Mouse (Mus musculus): ENCODE results near the gene Abca5. TPM values are rescaled to one million over a fixed set of nuclear protein-coding genes. Genes with fewer than 3 reads are reported as not detected.

The Abca5 gene
- total RNA-seq (2014; rRNA removed) (23.0 and 38.6 TPM in 2 replicates), polyA plus RNA-seq (2015; fragmentation: Nextera tagmentation; extraction: Ambion mirVana) (10.1 and 13.7 TPM in 2 replicates)

DNA sequence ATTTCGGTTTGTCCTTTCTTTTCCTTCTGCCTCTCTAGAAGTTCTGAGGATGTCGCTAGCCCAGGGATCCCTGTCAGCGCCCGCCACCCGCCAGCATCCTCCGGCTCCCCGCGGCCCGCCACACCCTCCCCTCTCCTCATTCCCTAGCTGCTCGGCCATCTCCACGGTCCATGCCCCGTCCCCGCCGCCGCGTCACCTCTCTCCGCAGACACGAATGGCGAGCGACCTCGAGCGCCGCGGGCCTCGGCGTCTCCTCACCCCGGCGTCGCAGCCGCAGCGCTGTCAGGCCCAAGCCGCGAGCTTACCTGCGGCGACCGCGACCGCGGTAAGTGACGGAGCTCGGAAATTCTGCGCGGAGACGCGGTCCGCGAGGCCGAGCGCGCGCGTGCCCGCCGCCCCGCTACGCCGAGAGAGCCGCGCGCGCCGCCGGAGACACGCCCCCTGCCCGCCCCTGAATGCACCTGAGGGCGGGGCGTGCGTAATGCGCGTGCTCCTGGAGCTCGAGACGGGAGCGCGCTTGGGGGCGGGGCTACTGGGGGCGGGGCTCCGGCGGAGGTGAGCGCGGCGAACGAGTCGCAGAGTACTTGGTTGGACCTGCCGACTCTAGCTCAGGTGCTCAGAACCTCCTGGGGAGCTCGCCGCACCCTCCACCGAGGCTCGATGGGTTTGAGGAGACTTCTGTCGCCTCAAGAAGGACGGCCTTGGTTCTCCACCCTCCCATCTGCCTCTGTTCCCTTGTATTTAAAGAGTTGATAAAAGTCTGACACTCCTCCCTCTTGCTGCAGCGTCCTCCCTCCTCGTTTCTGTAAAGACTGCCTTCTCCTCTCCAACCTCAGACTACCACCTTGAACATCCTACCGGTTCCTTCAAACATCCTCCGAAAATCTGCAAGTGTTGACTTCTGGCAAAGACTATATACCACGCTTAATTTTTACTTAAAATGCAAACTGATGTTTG is at the start of gene Abca5:
Abca5 (minus strand) TSS at position 428 of the 957 bp plus-strand sequence.
- peak within 1 kb of the TSS; percentile 82 for H3K27ac ChIP-seq (ENCODE audit: low read depth, low read length)
- no peak for TF ChIP-seq CTCF (IDR thresholded peaks at IDR 0.05)
- peak; percentile 94 for DNase-seq (ENCODE audit: low spot score)
- no peaks in the 10 kb centered on the region for H3K27me3 ChIP-seq (ENCODE audit: insufficient read depth, low read length)
- no peaks in the 10 kb centered on the region for H3K36me3 ChIP-seq (ENCODE audit: insufficient read depth, low read length)
- H3K9ac ChIP-seq (replicated peaks; ENCODE audit: low read length, poor library complexity, severe bottlenecking) = peak within 1 kb of the TSS; percentile 91
- no peaks in the 10 kb centered on the region for H3K4me1 ChIP-seq (ENCODE audit: insufficient read depth, low read length)
- WGBS = under 1% methylated on average over 84 of the region's 95 CpGs
- peak within 1 kb of the TSS; percentile 86 for H3K4me3 ChIP-seq (ENCODE audit: low read depth, low read length)
- peak; percentile 89 for ATAC-seq (ENCODE audit: low FRiP score)
- no peaks in the 10 kb centered on the region for H3K9me3 ChIP-seq (ENCODE audit: low read length)
- peak within 1 kb of the TSS; percentile 72 for H3K4me2 ChIP-seq (ENCODE audit: low read depth, low read length, poor library complexity, severe bottlenecking)

DNA sequence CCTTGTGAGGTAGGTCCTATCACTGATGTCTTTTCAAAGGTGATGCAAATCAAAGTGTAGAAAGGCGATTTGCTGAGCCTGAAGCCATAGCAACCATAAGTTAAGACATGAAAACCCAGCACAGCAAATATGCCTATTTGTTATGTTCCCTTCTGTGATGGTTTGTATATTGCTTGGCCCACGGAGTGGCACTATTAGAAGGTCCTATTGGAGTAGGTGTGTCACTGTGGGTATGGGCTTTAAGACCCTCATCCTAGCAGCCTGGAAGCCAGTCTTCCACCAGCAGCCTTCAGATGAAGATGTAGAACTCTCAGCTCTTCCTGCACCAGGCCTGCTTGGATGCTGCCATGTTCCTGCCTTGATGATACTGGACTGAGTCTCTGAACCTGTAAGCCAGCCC is 48.0 kb upstream of the Abca5 start:
- no peak overlapping the region for H3K4me2 ChIP-seq (ENCODE audit: low read depth, low read length, poor library complexity, severe bottlenecking)
- no peaks in the 10 kb centered on the region for H3K27me3 ChIP-seq (ENCODE audit: insufficient read depth, low read length)
- no peaks in the 10 kb centered on the region for H3K36me3 ChIP-seq (ENCODE audit: insufficient read depth, low read length)
- H3K9ac ChIP-seq (replicated peaks; ENCODE audit: low read length, poor library complexity, severe bottlenecking) = no peak overlapping the region
- no peak overlapping the region for H3K4me3 ChIP-seq (ENCODE audit: low read depth, low read length)
- no peak overlapping the region for H3K27ac ChIP-seq (ENCODE audit: low read depth, low read length)
- 84% methylated on average over 2 of the region's 2 CpGs for WGBS
- no peaks in the 10 kb centered on the region for H3K4me1 ChIP-seq (ENCODE audit: insufficient read depth, low read length)
- no peaks in the 10 kb centered on the region for H3K9me3 ChIP-seq (ENCODE audit: low read length)
- DNase-seq (ENCODE audit: low spot score) (no peak), ATAC-seq (ENCODE audit: low FRiP score) (no peak)
- no peak for TF ChIP-seq CTCF (IDR thresholded peaks at IDR 0.05)

DNA sequence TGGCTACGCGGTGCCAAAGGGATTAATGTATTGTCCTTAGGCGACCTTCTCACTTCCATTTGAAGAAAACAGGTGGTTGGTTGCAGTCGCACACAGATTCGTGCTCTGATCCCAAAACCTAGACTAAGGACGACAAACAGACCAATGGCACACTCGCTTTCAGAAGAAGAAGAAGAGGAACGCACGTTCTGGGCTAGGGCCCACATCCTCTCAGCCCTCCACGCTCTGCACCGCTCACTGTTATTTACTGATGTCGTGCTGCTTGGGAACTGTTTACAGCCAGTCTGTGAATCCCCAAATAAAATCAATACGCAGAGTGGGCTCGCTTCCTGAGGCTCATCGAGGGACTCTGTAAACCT is 42.8 kb upstream of the Abca5 start:
- no peak overlapping the region for H3K27ac ChIP-seq (ENCODE audit: low read depth, low read length)
- no peaks in the 10 kb centered on the region for H3K36me3 ChIP-seq (ENCODE audit: insufficient read depth, low read length)
- H3K9me3 ChIP-seq (ENCODE audit: low read length) = no peaks in the 10 kb centered on the region
- no peak for TF ChIP-seq CTCF (IDR thresholded peaks at IDR 0.05)
- peak overlapping the region; percentile 63 for H3K4me2 ChIP-seq (ENCODE audit: low read depth, low read length, poor library complexity, severe bottlenecking)
- H3K9ac ChIP-seq (replicated peaks; ENCODE audit: low read length, poor library complexity, severe bottlenecking) = no peak overlapping the region
- peak overlapping the region; percentile 24 for H3K4me3 ChIP-seq (ENCODE audit: low read depth, low read length)
- DNase-seq (ENCODE audit: low spot score) (no peak), ATAC-seq (ENCODE audit: low FRiP score) (no peak)
- 30% methylated on average over 15 of the region's 15 CpGs for WGBS
- H3K27me3 ChIP-seq (ENCODE audit: insufficient read depth, low read length) = no peaks in the 10 kb centered on the region
- H3K4me1 ChIP-seq (ENCODE audit: insufficient read depth, low read length) = 0 out of 2 replicates have a peak, but pooled peaks cover 2% of the 10 kb centered on the region

DNA sequence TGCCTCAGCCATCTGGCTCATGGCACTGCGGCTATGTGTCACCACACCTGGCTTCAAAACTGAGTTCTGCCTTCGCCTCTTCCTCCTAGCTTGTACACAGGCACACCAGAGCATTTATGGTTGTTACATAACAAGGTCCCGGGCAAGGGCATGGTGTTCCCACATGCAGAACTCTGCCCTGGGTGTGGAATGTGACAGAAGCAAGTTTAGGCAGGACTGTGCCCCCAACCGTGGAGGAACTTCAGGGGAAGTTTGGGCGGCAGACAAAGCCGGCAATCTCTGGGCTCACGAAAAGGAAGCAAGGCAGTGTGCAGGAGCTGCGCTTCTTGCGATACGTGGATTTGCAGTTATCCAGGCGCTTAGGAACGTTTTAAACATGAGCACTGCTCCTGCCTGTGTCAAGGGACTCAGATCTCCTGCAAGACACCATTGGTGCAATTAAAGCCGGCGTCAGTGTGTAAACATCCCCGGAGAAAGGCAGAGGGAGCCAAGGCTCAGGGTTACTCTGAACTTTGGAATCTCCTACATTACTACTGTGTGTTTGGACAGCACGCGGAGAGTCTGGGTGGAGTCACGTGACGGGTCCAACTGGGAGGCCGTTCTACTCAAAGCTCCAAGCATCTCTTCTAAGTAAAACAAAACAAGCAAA is 42.3 kb upstream of the Abca5 start:
- H3K9ac ChIP-seq (replicated peaks; ENCODE audit: low read length, poor library complexity, severe bottlenecking) = no peak overlapping the region; the same call in 1 of the 2 replicates
- WGBS = 13% methylated on average over 20 of the region's 20 CpGs

DNA sequence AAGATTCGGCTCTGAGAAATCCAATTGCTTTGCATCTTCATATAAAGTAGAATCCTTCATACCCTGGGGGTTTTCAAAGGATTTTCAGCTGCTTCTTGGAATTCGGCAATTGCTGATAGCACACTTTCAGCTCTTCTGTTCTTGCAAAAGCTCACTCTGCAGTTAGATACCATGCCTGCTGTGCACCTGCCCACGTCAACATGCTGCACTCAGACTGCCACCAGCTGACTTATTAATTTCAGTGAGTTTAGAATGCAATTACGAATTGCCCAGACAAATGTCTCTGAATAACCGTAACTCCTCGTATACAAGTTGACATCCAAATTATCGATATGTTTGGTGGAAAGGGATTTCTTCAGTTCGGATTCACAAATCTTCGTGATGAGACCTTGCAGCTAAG is 36.5 kb upstream of the Abca5 start:
- Histone ChIP-seq H3K9me3 (ENCODE audit: low read length) (no peaks in the 10 kb centered on the region), H3K36me3 (ENCODE audit: insufficient read depth, low read length) (no peaks in the 10 kb centered on the region), H3K4me1 (ENCODE audit: insufficient read depth, low read length) (no peaks in the 10 kb centered on the region), H3K4me2 (ENCODE audit: low read depth, low read length, poor library complexity, severe bottlenecking) (no peak overlapping the region), H3K27ac (ENCODE audit: low read depth, low read length) (no peak overlapping the region), H3K4me3 (ENCODE audit: low read depth, low read length) (no peak overlapping the region), H3K9ac (replicated peaks; ENCODE audit: low read length, poor library complexity, severe bottlenecking) (no peak overlapping the region), H3K27me3 (ENCODE audit: insufficient read depth, low read length) (no peaks in the 10 kb centered on the region)
- WGBS = 67% methylated on average over 9 of the region's 9 CpGs
- TF ChIP-seq CTCF (IDR thresholded peaks at IDR 0.05) = no peak
- DNase-seq (ENCODE audit: low spot score) = no peak
- no peak for ATAC-seq (ENCODE audit: low FRiP score)

More for the DNA sequence above, 42.3 kb upstream of the Abca5 start:
- H3K9me3 ChIP-seq (ENCODE audit: low read length) = no peaks in the 10 kb centered on the region
- peak; percentile 40 for TF ChIP-seq CTCF (IDR thresholded peaks at IDR 0.05)
- no peaks in the 10 kb centered on the region for H3K27me3 ChIP-seq (ENCODE audit: insufficient read depth, low read length)
- peak overlapping the region; percentile 24 for H3K4me3 ChIP-seq (ENCODE audit: low read depth, low read length)
- peak; percentile 44 for DNase-seq (ENCODE audit: low spot score)
- H3K4me1 ChIP-seq (ENCODE audit: insufficient read depth, low read length) = 0 out of 2 replicates have a peak, but pooled peaks cover 2% of the 10 kb centered on the region
- ATAC-seq (ENCODE audit: low FRiP score) = no peak
- H3K4me2 ChIP-seq (ENCODE audit: low read depth, low read length, poor library complexity, severe bottlenecking) = peak overlapping the region; percentile 63
- H3K36me3 ChIP-seq (ENCODE audit: insufficient read depth, low read length) = no peaks in the 10 kb centered on the region
- H3K27ac ChIP-seq (ENCODE audit: low read depth, low read length) = no peak overlapping the region

Measured in midbrain, postnatal 0 days (tissue).